Mouse (Mus musculus) erythroblast, embryonic 14.5 days (primary cell): ENCODE measurements at regions not wholly inside any gene's neighbourhood (a gene's known extent, or its start where the extent isn't known, plus 50 kb on each side); places are given as distances from the start of the nearest gene placed in this dataset.

ENCODE experiments used
- H3K27me3 ChIP-seq: 2 replicates; pipeline ENCODE4 v1.6.1; 2012; ENCODE audit warnings: inconsistent platforms; ENCODE audit not compliant: control insufficient read depth
- H3K36me3 ChIP-seq: 2 replicates; pipeline ENCODE4 v1.6.1; 2012; ENCODE audit warnings: mild to moderate bottlenecking, inconsistent platforms; ENCODE audit not compliant: control insufficient read depth
- H3K4me1 ChIP-seq: 2 replicates; pipeline ENCODE4 v1.6.1; 2012; ENCODE audit warnings: inconsistent platforms; ENCODE audit not compliant: control insufficient read depth
- H3K4me3 ChIP-seq: replicated peaks from 2 replicates; pipeline ENCODE3; 2012; ENCODE audit warnings: moderate library complexity, mild to moderate bottlenecking, inconsistent platforms
- H3K9me3 ChIP-seq: 2 replicates; pipeline ENCODE4 v1.6.1; 2012; ENCODE audit warnings: low read length, inconsistent platforms, mixed read lengths; ENCODE audit not compliant: control insufficient read depth
- GATA1 ChIP-seq: IDR thresholded peaks from 2 replicates; pipeline ENCODE4 v1.6.1; 2012; ENCODE audit warnings: low read length, inconsistent platforms, mixed read lengths
- TAL1 ChIP-seq: IDR thresholded peaks from 3 replicates; pipeline ENCODE4 v1.6.1; 2012; ENCODE audit warnings: low read length, inconsistent platforms, mixed read lengths

DNA sequence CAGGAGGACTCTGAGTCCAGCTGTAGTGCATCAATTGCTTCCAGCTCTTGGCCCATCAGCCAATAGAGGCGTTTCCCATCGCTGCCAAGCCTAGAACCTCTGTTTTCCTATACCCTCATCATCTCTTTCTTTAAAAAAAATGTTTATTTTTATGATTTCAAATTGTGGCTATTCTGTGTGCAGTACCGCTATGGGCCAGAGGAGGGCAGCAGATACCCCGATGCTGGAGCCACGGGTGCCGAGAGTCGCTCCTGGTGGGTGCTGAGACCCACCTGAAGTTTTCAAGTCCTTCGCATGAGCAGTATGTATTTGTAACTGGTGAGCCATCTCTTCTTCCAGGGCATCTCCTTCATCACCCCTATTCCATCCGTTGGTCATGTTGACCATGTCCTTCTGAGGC lies 212.2 kb upstream of the Kcnab2 start:
- H3K9me3 ChIP-seq = peaks cover 72% of the 10 kb centered on the region
- no peaks in the 10 kb centered on the region; the same call in 1 of the 2 replicates for H3K27me3 ChIP-seq
- TF ChIP-seq TAL1 (no peak), GATA1 (no peak)

DNA sequence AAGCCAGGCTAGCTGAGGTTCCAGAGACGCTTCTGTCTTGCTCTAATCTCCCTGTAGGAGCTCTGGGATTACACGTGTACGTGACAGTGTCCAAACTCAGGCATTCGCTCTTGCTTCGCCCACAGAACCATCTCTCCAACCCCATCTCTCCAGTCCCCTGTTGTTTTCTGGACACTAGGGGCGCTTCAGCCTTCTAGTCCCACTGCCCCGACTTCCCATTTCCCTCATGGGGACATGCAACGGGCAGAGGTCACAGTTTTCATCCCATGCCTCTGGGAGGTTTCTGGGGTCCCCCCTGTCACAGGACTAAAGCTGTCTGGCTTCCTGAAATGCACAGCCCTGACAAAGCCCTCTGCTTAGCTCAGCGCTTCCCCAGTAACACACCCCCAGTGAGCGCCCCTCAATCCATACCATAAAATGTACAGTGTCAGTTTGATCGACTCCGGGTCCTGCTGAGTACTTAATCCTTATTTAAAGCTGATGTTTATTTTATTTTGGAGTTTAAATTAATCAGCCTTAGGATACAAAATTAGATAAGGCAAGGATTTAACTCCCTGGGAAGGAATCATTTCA lies 208.9 kb upstream of the Kcnab2 start:
- Histone ChIP-seq H3K36me3 (no peaks in the 10 kb centered on the region), H3K9me3 (peaks cover 82% of the 10 kb centered on the region), H3K27me3 (no peaks in the 10 kb centered on the region), H3K4me1 (no peaks in the 10 kb centered on the region), H3K4me3 (no peak overlapping the region)
- no peak for TF ChIP-seq GATA1

More for the DNA sequence above, 212.2 kb upstream of the Kcnab2 start:
- Histone ChIP-seq H3K4me3 (no peak overlapping the region), H3K36me3 (no peaks in the 10 kb centered on the region), H3K4me1 (no peaks in the 10 kb centered on the region)

DNA sequence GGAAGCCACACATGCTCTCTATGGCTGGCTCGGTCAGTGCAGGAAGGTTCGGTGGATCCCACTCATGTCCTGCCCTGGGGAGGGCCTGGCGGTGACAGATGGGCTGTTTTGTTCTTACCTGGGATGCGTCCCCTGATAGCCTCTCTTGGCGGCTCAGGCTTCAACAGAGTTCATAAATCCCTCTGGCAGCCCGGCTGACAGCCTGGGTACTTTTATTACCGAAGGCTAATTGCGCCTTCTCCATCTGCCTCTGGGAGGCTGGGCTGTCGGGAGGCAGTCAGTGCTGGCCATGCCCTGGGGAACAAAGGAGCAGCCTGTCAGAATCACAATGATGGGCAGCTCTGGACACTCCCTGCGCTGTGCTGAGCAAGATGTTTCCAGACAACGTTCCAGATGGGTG lies 196.5 kb upstream of the Kcnab2 start:
- H3K36me3 ChIP-seq = no peaks in the 10 kb centered on the region
- TF ChIP-seq GATA1 (no peak), TAL1 (no peak)
- H3K4me3 ChIP-seq = no peak overlapping the region
- peaks cover 86% of the 10 kb centered on the region for H3K9me3 ChIP-seq
- no peaks in the 10 kb centered on the region for H3K4me1 ChIP-seq
- H3K27me3 ChIP-seq = no peaks in the 10 kb centered on the region

DNA sequence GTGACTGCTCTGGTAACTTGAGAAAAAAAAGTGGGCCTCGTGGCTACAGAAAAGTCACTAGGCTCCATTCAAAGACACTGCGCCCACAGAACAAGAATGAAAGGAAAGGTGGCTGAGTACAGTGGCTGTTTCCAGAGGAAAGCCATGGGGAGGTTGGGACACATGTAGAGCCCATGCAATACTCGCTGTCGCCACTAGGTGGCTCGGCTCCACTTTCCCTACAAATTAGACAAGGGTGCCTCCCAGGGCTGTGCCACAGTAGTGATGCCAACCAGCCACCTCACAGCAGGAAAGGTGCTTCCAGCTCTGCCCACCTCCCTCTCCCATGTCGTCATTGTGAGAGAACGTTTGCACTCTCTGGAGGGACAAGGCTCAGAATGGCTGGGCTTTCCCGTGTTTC lies 185.8 kb upstream of the Kcnab2 start:
- H3K4me3 ChIP-seq = no peak overlapping the region
- peaks cover 78% of the 10 kb centered on the region for H3K9me3 ChIP-seq
- no peaks in the 10 kb centered on the region for H3K36me3 ChIP-seq
- H3K27me3 ChIP-seq = peaks cover 3% of the 10 kb centered on the region; the same call in 1 of the 2 replicates
- no peaks in the 10 kb centered on the region for H3K4me1 ChIP-seq
- no peak for TF ChIP-seq TAL1
- no peak for TF ChIP-seq GATA1

DNA sequence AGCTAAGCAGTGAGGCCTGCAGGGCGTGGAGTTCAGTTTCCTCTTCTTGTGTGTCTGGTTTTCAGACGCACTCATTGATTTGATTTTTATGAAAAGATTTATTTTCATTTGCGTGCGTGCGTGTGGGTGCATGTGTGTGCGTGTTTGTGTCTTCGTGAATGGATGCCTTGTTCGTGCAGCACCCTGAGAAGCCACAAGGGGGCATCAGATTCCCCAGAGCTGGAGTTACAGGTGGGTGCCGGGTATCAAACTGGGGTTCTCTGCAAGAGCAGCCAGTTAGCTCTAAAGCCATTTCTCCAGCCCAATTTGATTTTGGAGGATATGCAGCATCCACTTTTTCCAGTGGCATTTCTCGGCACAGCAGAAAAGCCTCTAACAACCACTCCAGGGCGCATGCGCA lies 185.4 kb upstream of the Kcnab2 start:
- peaks cover 78% of the 10 kb centered on the region for H3K9me3 ChIP-seq
- no peaks in the 10 kb centered on the region for H3K4me1 ChIP-seq
- TF ChIP-seq TAL1 (no peak), GATA1 (no peak)
- no peaks in the 10 kb centered on the region for H3K36me3 ChIP-seq
- H3K27me3 ChIP-seq = peaks cover 2% of the 10 kb centered on the region; the same call in 1 of the 2 replicates
- no peak overlapping the region for H3K4me3 ChIP-seq

DNA sequence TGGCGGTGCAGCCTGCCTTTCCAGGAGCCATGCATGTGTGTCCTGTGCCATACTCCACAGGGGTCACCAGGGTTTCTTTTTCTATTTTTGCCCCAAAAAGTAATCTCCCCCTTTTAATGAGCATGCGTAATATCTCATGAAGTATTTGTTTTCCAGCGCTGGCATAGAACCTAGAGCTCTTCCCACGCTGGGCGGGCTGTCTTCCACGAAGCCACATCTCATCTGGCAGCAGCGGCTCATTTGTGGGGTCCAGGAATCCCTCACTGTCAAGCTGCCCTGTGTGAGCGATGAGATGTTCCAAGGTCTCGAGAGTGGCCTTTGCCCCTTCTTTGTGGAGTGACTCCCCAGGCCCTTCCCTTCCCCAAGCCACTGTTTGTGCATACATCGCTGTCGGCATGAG lies 184.8 kb upstream of the Kcnab2 start:
- Histone ChIP-seq H3K36me3 (no peaks in the 10 kb centered on the region), H3K27me3 (no peaks in the 10 kb centered on the region), H3K4me3 (no peak overlapping the region), H3K4me1 (no peaks in the 10 kb centered on the region), H3K9me3 (peaks cover 72% of the 10 kb centered on the region)
- no peak for TF ChIP-seq GATA1
- TF ChIP-seq TAL1 = no peak

DNA sequence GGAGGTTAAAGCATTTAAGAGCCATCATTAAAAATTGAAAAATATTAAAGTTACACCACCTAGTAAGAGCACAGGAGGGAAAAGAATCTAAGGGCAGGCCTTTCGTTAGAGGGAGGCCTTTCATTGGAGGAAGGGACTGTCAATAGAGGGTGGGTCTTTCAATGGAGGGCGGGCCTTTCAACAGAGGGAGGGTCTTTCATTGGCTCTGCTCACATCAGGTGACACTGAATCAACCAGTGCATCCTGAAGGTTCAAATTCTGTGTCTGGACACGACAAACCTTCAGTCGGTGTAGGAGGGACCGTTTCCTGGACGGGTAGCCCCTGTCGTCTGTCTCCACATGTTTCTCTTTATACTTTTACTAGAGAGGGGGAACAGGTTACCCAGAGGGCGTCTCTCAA lies 172.5 kb upstream of the Kcnab2 start:
- Histone ChIP-seq H3K27me3 (no peaks in the 10 kb centered on the region), H3K9me3 (peaks cover 68% of the 10 kb centered on the region), H3K36me3 (no peaks in the 10 kb centered on the region), H3K4me3 (no peak overlapping the region), H3K4me1 (no peaks in the 10 kb centered on the region)
- TF ChIP-seq GATA1 (no peak), TAL1 (no peak)

DNA sequence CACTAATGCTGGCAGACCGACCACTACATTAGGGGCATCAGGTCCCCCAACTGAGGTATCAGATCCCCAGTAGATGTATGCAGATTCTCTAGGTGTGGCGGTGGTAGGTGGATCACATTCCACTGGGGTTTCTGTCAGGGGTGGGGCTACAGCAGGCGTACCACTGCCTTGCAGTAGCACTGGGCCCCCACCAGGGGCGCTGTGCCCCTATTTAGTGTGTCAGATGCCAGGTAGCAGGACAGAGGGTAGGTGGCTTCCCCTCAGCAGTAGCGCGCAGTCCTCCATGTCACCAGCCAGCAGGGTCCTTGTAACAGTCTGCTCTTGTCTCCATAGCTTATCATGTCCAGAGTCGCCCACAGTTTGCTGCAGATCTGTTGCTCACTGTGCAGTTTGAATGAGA lies 169.9 kb upstream of the Kcnab2 start:
- no peaks in the 10 kb centered on the region for H3K36me3 ChIP-seq
- H3K9me3 ChIP-seq = peaks cover 76% of the 10 kb centered on the region

DNA sequence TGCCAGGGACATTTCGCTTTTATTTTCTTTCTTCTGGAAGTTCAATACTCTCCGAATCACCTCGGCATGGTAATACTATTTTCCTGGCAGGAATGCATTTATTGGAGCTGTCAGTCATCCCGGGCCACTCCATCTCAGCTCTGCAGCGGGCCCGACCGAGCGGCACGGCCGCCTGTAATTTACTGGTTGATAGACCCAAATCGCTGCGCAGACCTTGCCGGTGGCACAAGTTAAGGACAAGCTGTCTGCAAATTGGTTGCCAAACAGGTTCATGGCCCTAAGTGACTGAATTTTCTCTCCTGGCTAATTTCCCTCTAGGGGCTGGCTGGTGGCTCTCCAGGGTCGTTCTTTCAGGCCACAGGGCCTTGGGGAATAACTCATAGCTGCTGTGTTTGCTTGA lies 169.4 kb upstream of the Kcnab2 start:
- no peaks in the 10 kb centered on the region for H3K27me3 ChIP-seq
- no peaks in the 10 kb centered on the region for H3K36me3 ChIP-seq
- no peak overlapping the region for H3K4me3 ChIP-seq
- TF ChIP-seq TAL1 (no peak), GATA1 (no peak)
- H3K4me1 ChIP-seq = no peaks in the 10 kb centered on the region
- H3K9me3 ChIP-seq = peaks cover 72% of the 10 kb centered on the region

More for the DNA sequence above, 169.9 kb upstream of the Kcnab2 start:
- Histone ChIP-seq H3K4me3 (no peak overlapping the region), H3K27me3 (no peaks in the 10 kb centered on the region), H3K4me1 (no peaks in the 10 kb centered on the region)
- TF ChIP-seq GATA1 = no peak
- TF ChIP-seq TAL1 = no peak

DNA sequence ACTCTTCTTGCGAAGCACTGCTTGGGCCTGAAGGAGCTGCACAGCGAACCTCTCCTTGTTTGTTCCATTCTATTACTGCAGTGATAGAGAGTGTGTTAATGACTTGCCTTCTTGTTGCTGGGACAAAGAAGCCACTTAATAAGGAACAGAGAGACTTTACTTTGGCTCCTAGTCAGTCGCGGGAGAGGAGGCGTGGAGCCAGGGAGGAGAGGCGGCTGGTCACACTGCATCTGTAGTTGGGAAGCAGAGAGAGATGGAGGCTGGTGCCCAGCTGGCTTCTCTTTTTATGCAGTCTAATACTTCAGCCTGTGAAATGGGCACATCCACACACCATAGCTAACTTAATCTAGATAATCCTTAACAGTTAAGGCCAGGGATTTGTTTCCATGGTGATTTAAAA lies 159.4 kb upstream of the Kcnab2 start:
- TF ChIP-seq GATA1 = no peak
- no peak for TF ChIP-seq TAL1
- Histone ChIP-seq H3K4me1 (no peaks in the 10 kb centered on the region), H3K36me3 (no peaks in the 10 kb centered on the region), H3K4me3 (no peak overlapping the region), H3K27me3 (no peaks in the 10 kb centered on the region), H3K9me3 (peaks cover 43% of the 10 kb centered on the region)
